Mouse (Mus musculus) MEL (cell line): Measurements from ENCODE around the gene Tspo2.

ENCODE experiments used
- CHD2 ChIP-seq: IDR thresholded peaks from 2 replicates; pipeline ENCODE4 v1.6.1; 2011; ENCODE audit warnings: low read length, improper control_type of control experiment
- CTCF ChIP-seq, 3 experiments: IDR thresholded peaks in 2 of 3; conservative IDR thresholded peaks in 1 of 3; 2 replicates each; pipeline ENCODE4 v1.5.1; 2011 to 2012; ENCODE audit warnings: low read length in 3 of 3, low read depth in 2 of 3, mild to moderate bottlenecking in 2 of 3, improper control_type of control experiment in 1 of 3, inconsistent platforms in 1 of 3, mixed read lengths in 1 of 3, moderate library complexity in 1 of 3; ENCODE audit not compliant: control insufficient read depth in 1 of 3, insufficient read depth in 1 of 3, poor library complexity in 1 of 3, severe bottlenecking in 1 of 3
- EP300 ChIP-seq, 2 experiments: IDR thresholded peaks; 2 replicates each; pipeline ENCODE4 v1.6.1; 2011; ENCODE audit warnings: improper control_type of control experiment in 2 of 2, low read length in 2 of 2, low read depth in 1 of 2, mild to moderate bottlenecking in 1 of 2
- GABPA ChIP-seq: IDR thresholded peaks from 2 replicates; pipeline ENCODE4 v1.6.1; 2012; ENCODE audit warnings: low read depth, mild to moderate bottlenecking, inconsistent platforms, low read length, improper control_type of control experiment, moderate library complexity
- POLR2A ChIP-seq, 2 experiments: IDR thresholded peaks; 2 replicates each; pipeline ENCODE4 v1.6.1; 2011 to 2012; ENCODE audit warnings: low read length in 2 of 2, mild to moderate bottlenecking in 2 of 2, control low read depth in 1 of 2, improper control_type of control experiment in 1 of 2, low read depth in 1 of 2, moderate library complexity in 1 of 2; ENCODE audit not compliant: control insufficient read depth in 1 of 2, insufficient read depth in 1 of 2, poor library complexity in 1 of 2
- POLR2AphosphoS2 ChIP-seq: IDR thresholded peaks from 2 replicates; pipeline ENCODE4 v1.6.1; 2011; ENCODE audit warnings: low read length, improper control_type of control experiment
- POLR2AphosphoS5 ChIP-seq: IDR thresholded peaks from 2 replicates; pipeline ENCODE4 v1.6.1; 2012; ENCODE audit warnings: low read depth, borderline replicate concordance, mild to moderate bottlenecking, inconsistent platforms, low read length, moderate library complexity, mixed read lengths
- USF2 ChIP-seq, 2 experiments: IDR thresholded peaks; 2 replicates each; pipeline ENCODE4 v1.6.1; 2011 to 2012; ENCODE audit warnings: improper control_type of control experiment in 2 of 2, low read length in 2 of 2, borderline replicate concordance in 1 of 2, inconsistent platforms in 1 of 2, low read depth in 1 of 2, mild to moderate bottlenecking in 1 of 2; ENCODE audit not compliant: insufficient read depth in 1 of 2
- ZMIZ1 ChIP-seq: IDR thresholded peaks from 2 replicates; pipeline ENCODE4 v1.6.1; 2012; ENCODE audit warnings: low read depth, mild to moderate bottlenecking, inconsistent platforms, low read length, improper control_type of control experiment, moderate library complexity

DNA sequence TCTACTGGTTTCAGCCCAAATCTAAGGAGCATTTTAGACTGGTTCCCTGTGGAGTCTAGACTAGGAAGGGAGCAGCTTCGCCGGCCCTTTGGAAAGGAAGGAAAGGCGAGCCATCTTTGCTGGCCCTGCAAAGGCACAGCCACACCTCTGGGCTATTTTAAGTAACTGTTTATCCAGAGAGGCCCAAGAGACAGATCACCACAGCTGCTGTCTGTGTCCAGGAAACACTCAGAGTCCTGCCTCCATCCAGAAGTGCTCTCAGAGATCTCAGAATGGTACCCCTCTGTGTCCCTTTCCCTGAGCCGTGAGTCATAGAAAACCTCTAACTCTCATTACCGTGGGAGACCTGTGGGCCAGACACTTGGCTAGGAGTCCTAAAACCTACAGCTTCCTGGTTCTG is 20.9 kb downstream of the Tspo2 start:
- TF ChIP-seq CTCF (IDR thresholded peaks at IDR 0.05 in 2 of 3, conservative IDR thresholded peaks at IDR 0.05 in 1 of 3; ENCODE audit: control insufficient read depth in 1 of 3, insufficient read depth in 1 of 3, low read depth in 2 of 3, low read length in 3 of 3, poor library complexity in 1 of 3, severe bottlenecking in 1 of 3) (no peak), USF2 (IDR thresholded peaks at IDR 0.05; ENCODE audit: borderline replicate concordance in 1 of 2, insufficient read depth in 1 of 2, low read depth in 1 of 2, low read length in 2 of 2) (no peak), POLR2A (IDR thresholded peaks at IDR 0.05; ENCODE audit: control insufficient read depth in 1 of 2, insufficient read depth in 1 of 2, low read depth in 1 of 2, low read length in 2 of 2, poor library complexity in 1 of 2) (no peak), ZMIZ1 (no peak), POLR2AphosphoS2 (no peak), POLR2AphosphoS5 (no peak), CHD2 (no peak), GABPA (no peak), EP300 (IDR thresholded peaks at IDR 0.05; ENCODE audit: low read depth in 1 of 2, low read length in 2 of 2) (no peak)
